Mouse (Mus musculus) liver, embryonic 16.5 days (tissue): Measurements from ENCODE around the gene Olfr522. TPM values are rescaled to one million over a fixed set of nuclear protein-coding genes. Genes with fewer than 3 reads are reported as not detected.

Experiments
- ATAC-seq: fragments of 200-750 bp; cut with Nextera tagmentation; 2 replicates; pipeline ENCODE4 v1.8.0; 2017; ENCODE audit warnings: low read depth, mild to moderate bottlenecking, moderate number of reproducible peaks, moderate library complexity
- H3K27ac ChIP-seq: fragments of 300-500 bp; sonication (generic); 2 replicates; pipeline ENCODE4 v1.5.1; 2014; ENCODE audit warnings: mild to moderate bottlenecking, low read length
- H3K27me3 ChIP-seq: fragments of 300-500 bp; sonication (generic); 2 replicates; pipeline ENCODE4 v1.6.1; 2014; ENCODE audit warnings: low read depth, low read length, mixed read lengths; ENCODE audit not compliant: control insufficient read depth, insufficient read depth
- H3K36me3 ChIP-seq: fragments of 300-500 bp; sonication (generic); 2 replicates; pipeline ENCODE4 v1.6.1; 2014; ENCODE audit warnings: mild to moderate bottlenecking; ENCODE audit not compliant: control insufficient read depth, insufficient read depth
- H3K4me1 ChIP-seq: fragments of 300-500 bp; sonication (generic); 2 replicates; pipeline ENCODE4 v1.6.1; 2014; ENCODE audit warnings: low read depth, low read length, mixed read lengths; ENCODE audit not compliant: control insufficient read depth
- H3K4me2 ChIP-seq: fragments of 300-500 bp; sonication (generic); 2 replicates; pipeline ENCODE4 v1.6.1; 2014; ENCODE audit warnings: low read depth, low read length, mixed read lengths
- H3K4me3 ChIP-seq: fragments of 300-500 bp; sonication (generic); 2 replicates; pipeline ENCODE4 v1.5.1; 2014; ENCODE audit warnings: low read depth, mild to moderate bottlenecking, low read length
- H3K9ac ChIP-seq: fragments of 300-500 bp; sonication (generic); 2 replicates; pipeline ENCODE4 v1.6.1; 2014; ENCODE audit warnings: low read depth, low read length
- H3K9me3 ChIP-seq: fragments of 300-500 bp; sonication (generic); replicated peaks from 2 replicates; pipeline ENCODE4 v1.6.1; 2016; ENCODE audit warnings: low read length; ENCODE audit not compliant: control insufficient read depth
- WGBS: fragments of 180-500 bp; shearing (Covaris S2); extraction: QIAGEN DNeasy Blood & Tissue Kit; methylation state at CpG from one replicate; pipeline ENCODE4 v1.1.7; 2014; ENCODE audit not compliant: insufficient replicate concordance; 5-methylcytosine and 5-hydroxymethylcytosine counted together
- polyA plus RNA-seq: library from polyadenylated mRNA; unstranded; fragments of >200 nt; fragmentation: Nextera tagmentation; extraction: Ambion mirVana; gene quantifications from 2 replicates; pipeline ENCODE4 v1.2.1, GENCODE M21; 2015

Gene Olfr522
- not detected in 2 replicates for polyA plus RNA-seq

GRCm38 (mm10) chr7:140164664-140165063, at the start of gene Olfr522:
Gene Olfr522 (minus strand): TSS chr7:140164764.
- no peaks in the 10 kb centered on the region for H3K4me1 ChIP-seq
- no peaks in the 10 kb centered on the region for H3K36me3 ChIP-seq
- ATAC-seq: no peak
- H3K4me3 ChIP-seq: no peak within 1 kb of the TSS
- WGBS: 57% methylated on average over 7 of the region's 7 CpGs
- no peaks in the 10 kb centered on the region for H3K27me3 ChIP-seq
- H3K9me3 ChIP-seq: no peaks in the 10 kb centered on the region
- no peak within 1 kb of the TSS for H3K9ac ChIP-seq
- no peak within 1 kb of the TSS for H3K4me2 ChIP-seq
- H3K27ac ChIP-seq: no peak within 1 kb of the TSS

- 56% methylated on average over 5 of the region's 5 CpGs for WGBS
- Histone ChIP-seq H3K4me3 (no peak overlapping the region), H3K9ac (no peak overlapping the region), H3K27me3 (no peaks in the 10 kb centered on the region), H3K27ac (no peak overlapping the region), H3K4me2 (no peak overlapping the region), H3K4me1 (no peaks in the 10 kb centered on the region), H3K9me3 (no peaks in the 10 kb centered on the region), H3K36me3 (no peaks in the 10 kb centered on the region)
- no peak for ATAC-seq
These were observed 49.3 kb upstream of the Olfr522 start for GRCm38 (mm10) chr7:140213841-140214240.

DNA sequence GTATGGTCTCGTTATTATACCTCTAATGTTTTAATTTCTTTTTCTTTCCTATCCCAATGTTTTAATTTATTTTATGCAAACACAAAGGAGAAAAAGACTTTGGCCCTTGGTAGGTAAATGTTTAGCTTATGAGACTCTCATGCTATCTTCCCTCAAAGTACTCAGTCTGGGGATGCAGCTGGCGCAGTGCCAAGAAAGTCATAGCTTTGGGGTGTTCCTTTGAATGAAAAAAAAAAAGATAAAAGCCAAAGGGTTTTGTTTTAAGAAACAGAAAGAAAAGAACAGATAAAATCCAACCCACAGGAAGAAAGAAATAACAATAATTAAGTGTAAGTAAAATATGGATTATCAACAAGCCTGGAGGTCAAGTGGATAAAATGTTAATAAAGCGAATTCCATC, 44.1 kb upstream of the Olfr522 start:
- no peak overlapping the region for H3K4me3 ChIP-seq
- no peak for ATAC-seq
- H3K9ac ChIP-seq: no peak overlapping the region
- no peaks in the 10 kb centered on the region for H3K9me3 ChIP-seq
- no peak overlapping the region for H3K27ac ChIP-seq
- 37% methylated on average over 3 of the region's 3 CpGs for WGBS
- no peaks in the 10 kb centered on the region for H3K36me3 ChIP-seq
- no peaks in the 10 kb centered on the region for H3K27me3 ChIP-seq
- H3K4me2 ChIP-seq: no peak overlapping the region
- H3K4me1 ChIP-seq: peaks cover 4% of the 10 kb centered on the region; the same call in 1 of the 2 replicates

DNA sequence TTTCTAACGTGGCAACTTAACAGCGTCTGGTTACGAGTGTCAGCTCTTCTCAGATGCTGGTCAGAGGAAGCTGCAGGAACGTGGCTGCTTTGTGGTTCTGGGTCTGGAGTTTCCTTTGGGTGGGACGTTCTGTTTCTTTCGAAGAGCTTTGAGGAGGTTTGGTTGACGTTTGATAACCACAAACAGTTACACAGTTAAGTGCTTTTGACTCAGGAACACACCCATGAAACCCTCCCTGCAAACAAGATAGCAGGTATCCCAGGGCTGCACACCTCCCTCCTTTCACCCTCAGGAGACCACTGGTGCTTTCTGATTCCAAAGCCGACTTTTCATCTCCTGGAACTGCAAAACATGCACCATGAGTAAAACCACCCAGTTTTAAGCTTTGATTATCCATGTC, 43.6 kb upstream of the Olfr522 start:
- H3K4me2 ChIP-seq: no peak overlapping the region
- ATAC-seq: peak; percentile 81
- H3K27me3 ChIP-seq: no peaks in the 10 kb centered on the region
- H3K4me3 ChIP-seq: no peak overlapping the region
- WGBS: 17% methylated on average over 8 of the region's 8 CpGs
- no peak overlapping the region for H3K27ac ChIP-seq
- H3K9me3 ChIP-seq: no peaks in the 10 kb centered on the region
- peaks cover 4% of the 10 kb centered on the region; the same call in 1 of the 2 replicates for H3K4me1 ChIP-seq
- H3K36me3 ChIP-seq: no peaks in the 10 kb centered on the region
- H3K9ac ChIP-seq: no peak overlapping the region

GRCm38 (mm10) chr7:140206904-140207303, 42.3 kb upstream of the Olfr522 start:
- Histone ChIP-seq H3K4me1 (peaks cover 4% of the 10 kb centered on the region; the same call in 1 of the 2 replicates), H3K4me3 (no peak overlapping the region), H3K4me2 (no peak overlapping the region), H3K36me3 (no peaks in the 10 kb centered on the region), H3K9me3 (no peaks in the 10 kb centered on the region), H3K9ac (no peak overlapping the region), H3K27me3 (no peaks in the 10 kb centered on the region), H3K27ac (no peak overlapping the region)
- WGBS: 32% methylated on average over 3 of the region's 3 CpGs
- ATAC-seq: no peak

- Histone ChIP-seq H3K4me1 (peaks cover 4% of the 10 kb centered on the region; the same call in 1 of the 2 replicates), H3K36me3 (no peaks in the 10 kb centered on the region), H3K27me3 (no peaks in the 10 kb centered on the region), H3K27ac (no peak within 1 kb of the TSS), H3K4me2 (no peak within 1 kb of the TSS), H3K9ac (no peak within 1 kb of the TSS), H3K4me3 (no peak within 1 kb of the TSS), H3K9me3 (no peaks in the 10 kb centered on the region)
- ATAC-seq: no peak
These were observed 41.3 kb upstream of the Olfr522 start, which contains the start of gene Olfr524 for GRCm38 (mm10) chr7:140205864-140206263. Gene Olfr524 (minus strand): TSS chr7:140205964.

DNA sequence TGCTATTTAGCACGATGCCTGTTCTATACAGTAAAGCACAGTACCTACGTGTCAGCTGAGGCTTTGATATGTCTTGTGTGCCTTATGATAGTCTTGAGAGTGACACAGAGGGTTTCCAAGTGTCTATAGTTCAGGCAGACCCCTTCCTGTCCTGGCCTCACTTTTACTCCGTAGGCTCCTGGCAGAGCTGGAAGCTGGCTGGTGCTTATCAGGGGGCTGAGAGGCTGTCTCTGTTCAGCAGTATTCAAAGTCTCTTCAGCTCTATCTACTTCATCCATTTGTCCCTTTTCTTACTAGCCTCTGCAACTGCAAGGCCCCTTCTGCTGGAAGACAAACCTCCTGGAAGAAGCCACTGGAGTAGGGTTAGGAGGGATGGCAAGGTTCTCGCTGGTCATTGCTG, 36.5 kb upstream of the Olfr522 start:
- Histone ChIP-seq H3K9ac (no peak overlapping the region), H3K4me1 (no peaks in the 10 kb centered on the region), H3K4me2 (no peak overlapping the region), H3K27me3 (no peaks in the 10 kb centered on the region), H3K27ac (no peak overlapping the region), H3K9me3 (no peaks in the 10 kb centered on the region), H3K4me3 (no peak overlapping the region), H3K36me3 (no peaks in the 10 kb centered on the region)
- WGBS: 49% methylated on average over 4 of the region's 4 CpGs
- peak; percentile 47; the same call in 1 of the 2 replicates for ATAC-seq

DNA sequence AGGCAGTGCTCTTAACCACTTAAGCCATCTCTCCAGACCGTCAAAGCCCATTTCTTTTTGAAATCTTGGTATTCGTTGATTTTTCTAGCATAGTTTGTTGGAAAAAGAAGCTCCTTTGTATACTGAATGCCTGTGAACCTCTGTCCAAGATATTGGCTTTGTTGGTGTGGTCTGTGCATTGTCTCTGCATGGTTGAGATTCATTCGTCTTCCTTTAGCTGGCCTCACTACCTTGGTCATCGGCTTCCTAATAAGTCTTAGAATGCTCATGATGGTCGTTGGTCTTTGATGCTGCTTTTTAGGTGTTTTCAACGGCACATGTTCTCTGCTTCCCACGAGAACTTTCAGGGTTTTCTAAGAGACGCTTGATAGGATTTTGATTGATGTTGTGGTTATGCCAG, 31.4 kb upstream of the Olfr522 start:
- no peak overlapping the region for H3K4me2 ChIP-seq
- H3K9ac ChIP-seq: no peak overlapping the region
- no peak for ATAC-seq
- no peak overlapping the region for H3K27ac ChIP-seq
- no peaks in the 10 kb centered on the region for H3K4me1 ChIP-seq
- H3K4me3 ChIP-seq: no peak overlapping the region
- no peaks in the 10 kb centered on the region for H3K27me3 ChIP-seq
- 51% methylated on average over 8 of the region's 8 CpGs for WGBS
- H3K36me3 ChIP-seq: no peaks in the 10 kb centered on the region
- H3K9me3 ChIP-seq: no peaks in the 10 kb centered on the region

GRCm38 (mm10) chr7:140194031-140194430, 29.5 kb upstream of the Olfr522 start:
- ATAC-seq: no peak
- 60% methylated on average over 4 of the region's 4 CpGs for WGBS

More at GRCm38 (mm10) chr7:140194031-140194430, 29.5 kb upstream of the Olfr522 start:
- no peak overlapping the region for H3K4me2 ChIP-seq
- no peak overlapping the region for H3K4me3 ChIP-seq
- H3K9ac ChIP-seq: no peak overlapping the region
- no peaks in the 10 kb centered on the region for H3K36me3 ChIP-seq
- H3K27ac ChIP-seq: no peak overlapping the region
- no peaks in the 10 kb centered on the region for H3K4me1 ChIP-seq
- H3K9me3 ChIP-seq: no peaks in the 10 kb centered on the region
- H3K27me3 ChIP-seq: no peaks in the 10 kb centered on the region
